Mouse (Mus musculus) telencephalon, adult 2 months (tissue): ENCODE measurements around the gene Nos1ap.

Source experiments
- DNase-seq: peaks from one replicate; pipeline ENCODE4 v3.0.0-alpha.2; 2011; ENCODE audit warnings: low read depth, low spot score

The Nos1ap gene

GRCm38 (mm10) chr1:170589219-170590040 lies at the start of gene Nos1ap:
Nos1ap (minus strand) TSS chr1:170589861.
- DNase-seq, result no peak

- no peak for DNase-seq
These were observed 49.3 kb upstream of the Nos1ap start for GRCm38 (mm10) chr1:170638941-170639340.

- DNase-seq, result no peak
These were observed 43.2 kb upstream of the Nos1ap start for GRCm38 (mm10) chr1:170632856-170633255.

- DNase-seq, result peak; percentile 76
These were observed 42.7 kb upstream of the Nos1ap start for GRCm38 (mm10) chr1:170632385-170632784.

- no peak for DNase-seq
These were observed 41.9 kb upstream of the Nos1ap start for GRCm38 (mm10) chr1:170631571-170631970.

- DNase-seq, result no peak
These were observed 40.8 kb upstream of the Nos1ap start for GRCm38 (mm10) chr1:170630489-170630888.

- no peak for DNase-seq
These were observed 33.8 kb upstream of the Nos1ap start for GRCm38 (mm10) chr1:170623432-170623831.

- no peak for DNase-seq
These were observed 33.3 kb upstream of the Nos1ap start for GRCm38 (mm10) chr1:170622934-170623333.

GRCm38 (mm10) chr1:170619686-170620374 lies 30.2 kb upstream of the Nos1ap start:
- no peak for DNase-seq

GRCm38 (mm10) chr1:170612968-170613872 lies 23.6 kb upstream of the Nos1ap start:
- DNase-seq, result no peak

GRCm38 (mm10) chr1:170611631-170612030 lies 22.0 kb upstream of the Nos1ap start:
- no peak for DNase-seq

- no peak for DNase-seq
These were observed 21.0 kb upstream of the Nos1ap start for GRCm38 (mm10) chr1:170610695-170611094.

- no peak for DNase-seq
These were observed 20.6 kb upstream of the Nos1ap start for GRCm38 (mm10) chr1:170610289-170610688.

GRCm38 (mm10) chr1:170609872-170610271 lies 20.2 kb upstream of the Nos1ap start:
- no peak for DNase-seq

GRCm38 (mm10) chr1:170608461-170609071 lies 18.9 kb upstream of the Nos1ap start:
- no peak for DNase-seq

- DNase-seq, result no peak
These were observed 17.7 kb upstream of the Nos1ap start for GRCm38 (mm10) chr1:170607231-170607917.

GRCm38 (mm10) chr1:170605228-170606001 lies 15.8 kb upstream of the Nos1ap start:
- no peak for DNase-seq

GRCm38 (mm10) chr1:170594575-170594974 lies 4.9 kb upstream of the Nos1ap start:
- no peak for DNase-seq

GRCm38 (mm10) chr1:170590531-170590930 lies 870 bp upstream of the Nos1ap start:
- no peak for DNase-seq

- no peak for DNase-seq
These were observed 340 bp upstream of the Nos1ap start for GRCm38 (mm10) chr1:170590041-170590360.
